Mouse (Mus musculus) erythroblast, embryonic 14.5 days (primary cell): ENCODE data around the gene Mbnl1. TPM values are rescaled to one million over a fixed set of nuclear protein-coding genes. Genes with fewer than 3 reads are reported as not detected.

Source experiments
- H3K27me3 ChIP-seq: 2 replicates; pipeline ENCODE4 v1.6.1; 2012; ENCODE audit warnings: inconsistent platforms; ENCODE audit not compliant: control insufficient read depth
- H3K36me3 ChIP-seq: 2 replicates; pipeline ENCODE4 v1.6.1; 2012; ENCODE audit warnings: mild to moderate bottlenecking, inconsistent platforms; ENCODE audit not compliant: control insufficient read depth
- H3K4me1 ChIP-seq: 2 replicates; pipeline ENCODE4 v1.6.1; 2012; ENCODE audit warnings: inconsistent platforms; ENCODE audit not compliant: control insufficient read depth
- H3K4me3 ChIP-seq: replicated peaks from 2 replicates; pipeline ENCODE3; 2012; ENCODE audit warnings: moderate library complexity, mild to moderate bottlenecking, inconsistent platforms
- H3K9me3 ChIP-seq: 2 replicates; pipeline ENCODE4 v1.6.1; 2012; ENCODE audit warnings: low read length, inconsistent platforms, mixed read lengths; ENCODE audit not compliant: control insufficient read depth
- GATA1 ChIP-seq: IDR thresholded peaks from 2 replicates; pipeline ENCODE4 v1.6.1; 2012; ENCODE audit warnings: low read length, inconsistent platforms, mixed read lengths
- TAL1 ChIP-seq: IDR thresholded peaks from 3 replicates; pipeline ENCODE4 v1.6.1; 2012; ENCODE audit warnings: low read length, inconsistent platforms, mixed read lengths
- polyA plus RNA-seq: library from polyadenylated mRNA; stranded (reverse); fragments of >175 nt; gene quantifications from 2 replicates; pipeline ENCODE4 v1.2.3, GENCODE M21; 2012

Gene Mbnl1
- polyA plus RNA-seq, 1 experiment = 1.6 TPM

GRCm38 (mm10) chr3:60511197-60511596 is 38.6 kb downstream of the Mbnl1 start:
- Histone ChIP-seq H3K4me1 (peaks cover 67% of the 10 kb centered on the region), H3K27me3 (no peaks in the 10 kb centered on the region), H3K9me3 (no peaks in the 10 kb centered on the region), H3K4me3 (no peak overlapping the region), H3K36me3 (peaks cover 43% of the 10 kb centered on the region)
- TF ChIP-seq GATA1 (no peak), TAL1 (no peak)

GRCm38 (mm10) chr3:60513337-60513736 is 40.7 kb downstream of the Mbnl1 start:
- Histone ChIP-seq H3K27me3 (no peaks in the 10 kb centered on the region), H3K36me3 (peaks cover 42% of the 10 kb centered on the region), H3K9me3 (no peaks in the 10 kb centered on the region), H3K4me3 (no peak overlapping the region), H3K4me1 (peaks cover 64% of the 10 kb centered on the region)
- TF ChIP-seq GATA1 = no peak
- no peak for TF ChIP-seq TAL1

- Histone ChIP-seq H3K27me3 (no peaks in the 10 kb centered on the region), H3K36me3 (peaks cover 40% of the 10 kb centered on the region), H3K4me3 (no peak overlapping the region), H3K4me1 (peaks cover 63% of the 10 kb centered on the region), H3K9me3 (no peaks in the 10 kb centered on the region)
- TF ChIP-seq TAL1 (no peak), GATA1 (no peak)
These were observed 41.1 kb downstream of the Mbnl1 start for GRCm38 (mm10) chr3:60513746-60514145.

- H3K4me1 ChIP-seq = peaks cover 51% of the 10 kb centered on the region
- TF ChIP-seq TAL1 = no peak
- no peak for TF ChIP-seq GATA1
- no peaks in the 10 kb centered on the region for H3K27me3 ChIP-seq
- H3K4me3 ChIP-seq = no peak overlapping the region
- peaks cover 40% of the 10 kb centered on the region for H3K36me3 ChIP-seq
- H3K9me3 ChIP-seq = no peaks in the 10 kb centered on the region
These were observed 42.8 kb downstream of the Mbnl1 start for GRCm38 (mm10) chr3:60515430-60515829.

- TF ChIP-seq TAL1 (no peak), GATA1 (no peak)
- Histone ChIP-seq H3K27me3 (no peaks in the 10 kb centered on the region), H3K4me1 (peaks cover 47% of the 10 kb centered on the region), H3K9me3 (no peaks in the 10 kb centered on the region), H3K36me3 (peaks cover 36% of the 10 kb centered on the region), H3K4me3 (no peak overlapping the region)
These were observed 43.5 kb downstream of the Mbnl1 start for GRCm38 (mm10) chr3:60516054-60516674.

GRCm38 (mm10) chr3:60517234-60517787 is 44.7 kb downstream of the Mbnl1 start:
- Histone ChIP-seq H3K4me1 (peaks cover 47% of the 10 kb centered on the region), H3K4me3 (no peak overlapping the region)
- TF ChIP-seq TAL1 (no peak), GATA1 (no peak)

GRCm38 (mm10) chr3:60519337-60519736 is 46.7 kb downstream of the Mbnl1 start:
- H3K27me3 ChIP-seq = no peaks in the 10 kb centered on the region
- H3K36me3 ChIP-seq = peaks cover 28% of the 10 kb centered on the region
- H3K4me3 ChIP-seq = no peak overlapping the region
- no peaks in the 10 kb centered on the region for H3K9me3 ChIP-seq
- no peak for TF ChIP-seq GATA1
- TF ChIP-seq TAL1 = no peak
- peaks cover 43% of the 10 kb centered on the region for H3K4me1 ChIP-seq

More at GRCm38 (mm10) chr3:60517234-60517787, 44.7 kb downstream of the Mbnl1 start:
- no peaks in the 10 kb centered on the region for H3K9me3 ChIP-seq
- H3K27me3 ChIP-seq = no peaks in the 10 kb centered on the region
- peaks cover 33% of the 10 kb centered on the region for H3K36me3 ChIP-seq

GRCm38 (mm10) chr3:60524127-60524526 is 51.5 kb downstream of the Mbnl1 start:
- peaks cover 46% of the 10 kb centered on the region for H3K4me1 ChIP-seq
- H3K4me3 ChIP-seq = no peak overlapping the region
- no peaks in the 10 kb centered on the region for H3K9me3 ChIP-seq
- no peaks in the 10 kb centered on the region for H3K27me3 ChIP-seq
- peaks cover 41% of the 10 kb centered on the region for H3K36me3 ChIP-seq
- TF ChIP-seq TAL1 = no peak
- no peak for TF ChIP-seq GATA1

- no peaks in the 10 kb centered on the region for H3K27me3 ChIP-seq
- TF ChIP-seq TAL1 (no peak), GATA1 (no peak)
- H3K9me3 ChIP-seq = no peaks in the 10 kb centered on the region
- H3K36me3 ChIP-seq = peaks cover 57% of the 10 kb centered on the region
- no peak overlapping the region for H3K4me3 ChIP-seq
- H3K4me1 ChIP-seq = peaks cover 41% of the 10 kb centered on the region
These were observed 58.7 kb downstream of the Mbnl1 start for GRCm38 (mm10) chr3:60531286-60531685.

GRCm38 (mm10) chr3:60531826-60532225 is 59.2 kb downstream of the Mbnl1 start:
- Histone ChIP-seq H3K9me3 (no peaks in the 10 kb centered on the region), H3K4me3 (no peak overlapping the region), H3K27me3 (no peaks in the 10 kb centered on the region), H3K4me1 (peaks cover 36% of the 10 kb centered on the region), H3K36me3 (peaks cover 53% of the 10 kb centered on the region)
- TF ChIP-seq GATA1 = no peak
- no peak for TF ChIP-seq TAL1
